Mouse (Mus musculus): ENCODE measurements around the gene Pald1.

Pald1 gene

DNA sequence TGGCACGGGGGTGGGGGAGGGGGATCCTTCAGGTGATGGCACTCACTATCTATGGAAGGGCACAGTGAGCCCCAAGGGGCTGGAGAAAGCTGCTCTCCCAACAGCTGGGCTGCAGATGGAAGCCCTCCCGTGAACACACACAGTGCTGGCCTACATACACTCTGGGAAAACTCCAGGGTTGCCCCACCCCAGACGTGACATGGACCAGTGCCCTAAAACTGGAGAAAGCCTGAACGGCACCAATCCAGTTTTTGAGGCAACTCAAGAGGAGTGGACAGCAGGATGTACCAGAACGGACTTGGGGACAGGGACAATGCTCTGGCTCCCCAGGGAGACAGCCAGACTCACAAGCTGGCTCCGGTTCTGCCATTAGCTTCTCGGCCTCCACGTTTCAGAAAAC lies 58.6 kb downstream of the Pald1 start:
- DNase-seq: no peak

DNA sequence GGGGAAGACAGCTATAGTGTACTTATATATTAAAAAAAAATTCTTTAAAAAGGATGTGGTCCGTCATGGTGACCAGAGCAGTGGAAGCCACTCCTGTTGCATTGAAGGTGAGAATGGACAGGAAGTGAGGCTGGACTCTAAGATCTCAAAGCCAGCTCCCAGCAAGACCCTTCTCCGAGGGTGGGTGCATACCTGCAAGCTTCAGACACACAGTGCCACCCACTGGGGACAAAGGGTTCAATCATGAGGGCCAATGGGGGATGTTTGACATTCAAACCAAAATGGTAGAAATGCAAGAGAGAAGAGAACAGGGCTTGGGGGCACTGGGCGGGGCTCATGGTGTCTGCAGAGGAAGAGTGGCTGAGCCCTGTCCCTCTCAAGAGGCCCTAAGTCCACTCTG lies 64.8 kb downstream of the Pald1 start:
- no peak for DNase-seq

DNA sequence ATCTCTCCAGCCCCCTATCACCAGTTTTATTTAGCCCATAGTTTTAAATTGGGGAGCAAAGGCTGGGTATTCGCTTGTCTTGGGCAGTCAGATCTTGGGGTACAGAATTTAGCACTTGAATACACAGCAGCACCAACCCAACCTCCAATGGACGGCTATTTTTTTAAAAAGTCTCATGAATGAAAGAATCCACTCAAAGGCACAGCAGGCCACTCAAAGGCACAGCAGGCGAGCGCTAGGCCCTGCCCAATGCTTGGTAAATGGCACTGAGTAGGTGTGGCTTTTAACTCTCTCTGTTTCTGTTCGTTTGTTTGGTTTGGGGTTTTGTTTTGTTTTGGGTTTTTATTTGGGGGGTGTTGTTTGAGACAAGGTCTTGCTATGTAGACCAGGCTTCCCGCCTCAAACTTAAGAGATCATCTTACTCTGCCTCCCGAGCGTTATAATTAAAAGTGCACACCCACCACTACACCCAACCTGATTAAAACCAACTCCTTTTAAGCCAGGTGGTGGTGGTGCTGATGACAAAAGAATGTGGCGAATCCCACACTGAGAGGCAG lies 67.9 kb downstream of the Pald1 start:
- DNase-seq: no peak

DNA sequence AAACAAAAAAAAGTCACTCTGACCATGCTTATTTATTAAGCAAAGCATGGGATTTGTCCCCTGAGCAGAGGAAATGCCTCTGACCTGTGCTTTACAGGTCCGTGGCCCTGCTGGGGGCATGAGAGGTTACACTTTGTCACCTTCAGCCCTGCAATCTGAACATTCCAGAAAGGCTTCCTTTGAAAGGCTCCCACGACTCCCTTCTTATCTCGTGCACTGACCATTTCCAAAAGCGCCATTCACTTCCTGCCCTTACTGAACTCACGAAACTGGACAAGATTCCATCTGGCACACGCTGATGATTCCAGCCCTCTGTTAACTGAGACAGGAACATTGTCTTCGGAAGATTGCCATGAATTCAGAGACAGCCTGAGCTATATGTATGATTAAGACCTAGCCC lies 69.6 kb downstream of the Pald1 start:
- no peak for DNase-seq

DNA sequence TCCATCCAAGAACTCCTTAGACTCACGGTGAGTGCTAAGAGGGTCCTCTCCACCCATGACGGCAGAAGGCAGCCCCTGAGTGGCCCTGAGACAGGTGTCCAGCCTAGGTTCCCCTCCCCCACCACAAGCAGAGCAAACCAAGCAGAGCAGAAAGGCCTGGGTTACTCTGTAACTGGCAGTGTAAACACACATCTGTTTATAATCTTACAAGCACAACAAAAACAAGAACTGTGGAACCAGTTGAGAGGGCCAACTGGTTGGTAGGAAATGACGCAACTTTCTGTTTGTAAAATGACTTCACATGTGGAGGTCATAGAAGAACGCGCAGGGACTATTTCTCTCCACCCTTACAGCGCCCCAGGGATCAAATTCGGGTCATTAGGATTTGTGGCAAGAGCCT lies 70.6 kb downstream of the Pald1 start:
- DNase-seq: no peak

DNA sequence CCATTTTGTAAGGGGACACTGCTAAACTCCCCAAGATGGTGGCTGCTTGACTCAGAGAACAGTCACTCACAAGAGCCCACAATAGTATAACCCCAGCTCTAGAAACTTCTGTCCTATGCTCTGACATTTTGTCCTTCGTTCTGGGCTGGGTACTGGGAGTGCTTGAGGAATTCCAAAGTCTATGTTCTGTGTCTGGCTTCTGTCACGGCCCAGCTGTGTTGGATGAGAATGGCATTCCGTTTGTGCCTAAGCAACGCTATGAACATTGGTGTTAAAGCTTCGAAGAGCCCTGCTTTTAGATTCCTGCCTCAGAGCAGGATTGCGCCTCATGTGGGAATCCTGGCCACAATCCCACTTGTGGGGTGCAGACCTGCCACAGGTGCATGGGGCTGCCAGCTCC lies 71.2 kb downstream of the Pald1 start:
- DNase-seq: no peak

DNA sequence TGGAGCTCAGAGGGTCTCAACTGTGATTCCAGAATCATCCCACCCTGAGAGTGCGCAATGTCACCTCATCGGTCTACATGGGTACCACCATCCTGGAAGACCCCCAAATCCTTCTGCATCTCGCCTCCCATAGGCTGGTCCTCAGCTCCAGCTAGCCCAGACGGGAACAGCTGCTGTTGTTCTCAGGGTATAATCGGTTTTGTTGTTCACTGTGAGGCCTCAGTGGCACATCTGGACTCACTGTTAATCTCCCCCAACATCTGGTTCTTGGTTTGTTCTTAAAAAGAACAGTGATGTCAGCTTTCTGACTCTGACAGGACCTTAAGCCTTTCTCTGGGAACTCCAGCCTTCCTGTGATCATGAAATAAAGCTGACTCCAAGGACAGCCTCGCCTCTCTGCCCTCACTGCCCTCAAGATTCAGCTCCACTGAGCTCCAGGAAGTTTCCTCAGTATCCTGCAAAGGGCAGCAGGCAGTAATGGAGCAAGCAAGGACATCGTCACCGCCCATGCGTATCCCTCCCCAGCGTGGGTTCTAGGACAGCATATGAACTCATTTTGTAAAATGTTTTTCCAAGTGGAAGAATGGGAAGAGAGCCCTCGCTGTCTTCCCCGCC lies 74.5 kb downstream of the Pald1 start:
- no peak for DNase-seq

DNA sequence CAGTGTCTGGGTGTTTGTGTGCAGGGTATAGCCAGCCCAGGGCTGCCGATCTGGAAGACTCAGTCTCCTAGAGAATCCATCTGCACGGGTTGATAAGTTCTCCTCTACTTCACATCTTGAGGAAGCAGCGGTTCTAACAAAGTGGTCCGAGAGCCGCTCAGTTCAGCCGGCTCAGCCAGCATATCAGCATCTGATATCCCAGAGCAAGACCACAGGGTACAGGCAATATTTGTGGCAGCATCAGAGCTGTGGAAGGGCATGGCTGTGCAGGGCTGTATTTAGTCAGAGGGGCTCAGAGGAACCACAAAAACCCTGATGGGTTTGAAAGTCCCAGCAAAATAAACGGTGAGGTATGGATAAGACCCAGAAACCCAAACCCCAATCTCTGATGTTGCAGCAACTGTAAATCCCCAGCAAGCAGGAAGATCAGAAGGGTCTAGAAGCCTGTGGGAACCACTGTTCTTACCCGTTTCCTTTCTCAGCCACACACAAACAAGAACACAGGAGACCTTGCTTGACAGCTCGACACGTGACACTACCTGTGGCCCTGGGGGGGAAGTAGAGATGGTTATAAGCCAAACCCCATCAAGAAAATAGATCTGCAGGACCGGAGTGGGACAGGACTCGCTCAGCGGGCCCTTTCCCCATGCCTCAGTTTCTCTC lies 77.3 kb downstream of the Pald1 start:
- DNase-seq: no peak

DNA sequence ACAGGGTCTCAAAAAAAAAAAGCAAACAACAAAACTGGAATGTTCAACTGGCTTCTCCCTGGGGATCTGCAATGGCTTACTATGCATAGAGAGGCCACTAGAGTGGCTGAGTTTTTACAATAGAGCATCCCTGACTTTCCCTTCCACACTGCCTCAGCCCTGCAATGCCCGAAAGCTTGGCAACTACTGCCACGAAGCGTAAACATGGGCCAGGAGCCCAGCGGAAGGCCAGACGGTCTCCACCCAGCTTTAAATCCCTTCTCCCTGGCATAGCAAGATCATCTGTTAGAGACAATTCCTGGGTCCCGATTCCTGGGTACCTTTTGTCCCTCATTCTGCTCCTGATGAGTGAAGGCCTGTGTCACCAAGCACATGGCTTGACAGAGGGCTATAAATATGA lies 79.3 kb downstream of the Pald1 start:
- DNase-seq: no peak

DNA sequence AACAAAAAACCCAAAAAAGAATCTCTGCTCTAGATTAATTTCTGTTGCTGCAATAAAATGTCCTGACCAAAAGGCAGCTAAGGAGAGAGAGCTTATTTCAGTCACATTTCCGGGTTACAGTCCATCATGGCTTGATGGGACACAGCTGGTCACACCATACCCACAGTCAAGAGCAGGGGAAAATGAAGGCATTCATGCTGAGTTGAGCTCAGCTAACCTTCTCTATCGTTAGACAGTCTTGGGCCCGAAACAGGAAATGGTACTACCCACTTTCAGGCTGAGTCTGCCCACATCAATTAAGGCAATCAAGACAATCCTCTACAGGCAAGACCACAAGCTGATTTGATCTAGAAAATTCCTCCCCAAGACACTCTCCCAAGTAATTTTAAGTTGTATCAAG lies 82.3 kb downstream of the Pald1 start:
- no peak for DNase-seq

DNA sequence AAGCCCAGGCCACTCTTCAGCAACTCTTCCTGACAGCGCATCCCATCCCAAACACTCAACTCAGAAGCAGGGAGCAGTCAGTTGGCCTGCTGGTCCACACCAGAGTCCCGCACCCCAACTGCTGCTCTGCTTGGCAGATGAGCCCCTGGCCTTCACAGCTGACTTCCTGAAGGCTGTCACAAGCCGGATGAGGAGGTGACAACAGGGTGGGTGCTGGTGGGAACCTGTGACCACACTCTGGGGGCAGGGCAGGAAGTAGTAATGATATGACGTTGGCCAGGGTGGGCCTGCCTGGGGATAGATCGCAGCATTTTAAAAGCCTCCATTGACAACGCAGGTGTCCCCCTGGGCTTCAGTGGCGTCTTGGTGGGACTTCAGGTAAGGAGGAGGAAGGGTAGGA lies 85.9 kb downstream of the Pald1 start, which contains the start of gene Prf1:
Prf1 (plus strand) TSS at position 357 of the 400 bp plus-strand sequence.
- no peak for DNase-seq

DNA sequence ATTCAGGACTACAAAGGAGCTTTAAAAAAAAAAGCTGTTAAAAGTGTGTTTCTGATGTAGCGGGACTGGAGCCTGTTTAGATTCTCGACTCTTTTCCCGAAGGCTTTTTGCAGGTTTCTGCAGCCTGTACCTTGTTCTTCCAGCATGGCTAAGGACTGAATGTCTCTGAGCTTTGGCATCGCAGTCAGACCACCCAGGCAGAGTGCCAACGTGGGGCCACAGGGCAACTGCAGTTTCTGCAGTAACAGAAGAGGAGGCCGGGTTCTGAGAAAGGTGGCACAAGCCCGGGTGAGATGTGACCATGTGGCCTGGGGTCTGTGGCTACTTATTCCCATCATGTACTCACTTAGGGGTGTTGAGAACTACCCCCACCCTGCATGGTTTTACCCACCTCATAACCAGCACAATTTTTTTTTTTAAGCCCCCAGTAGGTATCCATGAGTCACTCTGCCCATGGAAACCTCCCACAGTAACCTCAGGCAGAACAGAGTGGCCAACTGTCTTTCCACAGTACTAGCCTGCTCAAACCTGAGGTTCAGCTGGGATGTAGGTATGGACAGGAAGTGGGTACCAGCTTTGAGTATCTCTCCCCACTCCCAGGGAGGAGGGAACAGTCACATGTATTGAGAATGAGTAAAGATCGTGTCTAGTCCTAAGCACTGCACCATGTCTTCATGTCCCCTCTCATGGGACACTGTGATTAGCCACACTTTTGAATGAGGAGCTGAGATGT lies 86.5 kb downstream of the Pald1 start:
- no peak for DNase-seq

DNA sequence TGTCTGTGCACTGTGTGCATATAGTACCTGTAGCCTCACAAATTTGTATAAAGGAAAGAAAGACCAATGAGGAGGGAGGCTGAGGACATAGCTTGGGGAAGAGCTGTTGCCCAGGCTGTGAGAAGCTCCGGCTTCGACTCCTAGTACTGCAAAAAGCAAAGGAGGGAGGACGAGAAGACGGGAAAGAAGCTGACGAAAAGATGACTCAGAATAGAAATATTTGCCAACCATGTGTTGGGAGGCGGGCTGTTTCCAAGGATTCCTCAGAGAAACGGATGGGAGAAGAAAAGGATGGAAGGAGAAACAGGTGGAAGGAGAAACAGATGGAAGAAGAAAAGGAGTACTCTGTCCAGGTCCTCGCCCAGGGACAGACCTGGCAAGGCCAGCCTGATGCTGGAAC lies 89.1 kb downstream of the Pald1 start:
- DNase-seq: peak; percentile 30

DNA sequence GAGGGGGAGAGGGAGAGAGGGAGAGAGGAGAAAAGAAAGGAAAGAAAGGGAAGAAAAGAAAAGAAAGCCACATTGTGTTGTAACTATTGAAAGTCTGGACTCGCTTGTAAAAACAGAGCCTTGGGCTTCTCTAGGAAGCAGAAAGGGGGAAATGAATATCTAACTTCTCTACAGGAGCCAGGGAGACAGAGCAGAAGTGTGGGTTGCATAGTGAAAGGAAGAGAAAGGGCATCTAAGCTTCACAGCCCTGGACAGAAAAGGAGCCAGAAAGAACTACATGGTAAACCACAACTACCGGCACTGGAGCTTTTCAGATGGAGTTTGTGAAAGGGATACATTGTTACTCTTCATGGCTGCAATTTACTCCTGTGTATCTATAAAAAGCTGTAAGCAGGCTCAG lies 92.9 kb downstream of the Pald1 start:
- no peak for DNase-seq

DNA sequence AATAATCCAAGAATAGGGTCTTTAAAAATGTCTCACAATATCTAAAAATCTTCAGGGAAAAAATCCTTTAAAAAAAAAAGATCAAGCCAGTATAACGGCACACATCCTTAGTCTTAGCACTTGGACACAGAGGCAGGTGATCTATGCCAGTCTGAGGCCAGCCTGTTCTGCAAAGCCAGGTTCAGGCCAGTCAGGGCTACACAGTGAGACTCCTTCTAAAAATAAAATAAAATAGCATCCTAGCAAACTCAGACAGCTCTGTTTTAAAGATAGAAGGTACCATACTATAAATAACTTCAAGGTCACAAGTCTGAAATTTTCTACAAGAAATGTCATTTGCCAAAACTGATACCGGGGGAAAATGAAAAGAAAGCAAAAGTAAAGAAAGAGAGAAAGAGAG lies 93.3 kb downstream of the Pald1 start:
- DNase-seq: no peak

DNA sequence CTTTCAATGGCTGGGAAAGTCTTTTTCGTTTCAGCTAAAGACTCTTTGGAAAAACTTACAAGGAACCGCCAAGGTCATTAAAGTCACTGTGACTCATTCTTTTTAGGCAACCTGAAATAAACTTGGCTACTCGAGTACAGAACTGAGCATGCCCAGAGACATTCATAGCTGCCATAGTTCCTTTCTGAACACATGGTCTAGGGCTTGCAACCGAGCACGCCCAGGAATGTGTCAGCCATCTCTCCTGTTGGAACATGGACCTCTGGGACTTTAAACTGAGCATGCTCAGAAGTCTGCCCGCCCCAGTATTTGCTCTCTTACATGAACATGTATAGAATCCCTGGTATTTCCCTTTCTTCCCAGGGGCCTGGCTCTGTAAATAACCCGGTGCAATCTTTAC lies 97.1 kb downstream of the Pald1 start:
- no peak for DNase-seq

DNA sequence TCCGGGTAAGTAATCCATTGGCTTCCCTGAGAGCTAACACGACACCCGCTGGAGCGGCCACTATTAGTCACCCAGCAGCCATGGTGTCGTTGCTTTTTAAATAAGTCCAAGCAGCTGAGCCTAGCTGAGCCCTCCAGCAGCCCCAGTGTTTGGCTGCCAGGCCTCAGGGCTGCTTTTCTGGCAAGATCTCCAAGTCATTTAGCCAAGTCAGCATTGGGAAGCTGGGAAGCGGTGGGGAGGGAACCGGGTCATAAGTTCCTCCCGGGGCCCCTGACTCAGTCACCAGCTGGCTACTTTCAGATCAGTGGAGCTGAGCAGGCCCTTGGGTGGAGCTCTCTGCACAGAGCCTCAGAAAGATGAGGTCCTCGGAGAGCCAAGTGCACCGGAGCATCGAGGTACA lies 98.1 kb downstream of the Pald1 start:
- no peak for DNase-seq

DNA sequence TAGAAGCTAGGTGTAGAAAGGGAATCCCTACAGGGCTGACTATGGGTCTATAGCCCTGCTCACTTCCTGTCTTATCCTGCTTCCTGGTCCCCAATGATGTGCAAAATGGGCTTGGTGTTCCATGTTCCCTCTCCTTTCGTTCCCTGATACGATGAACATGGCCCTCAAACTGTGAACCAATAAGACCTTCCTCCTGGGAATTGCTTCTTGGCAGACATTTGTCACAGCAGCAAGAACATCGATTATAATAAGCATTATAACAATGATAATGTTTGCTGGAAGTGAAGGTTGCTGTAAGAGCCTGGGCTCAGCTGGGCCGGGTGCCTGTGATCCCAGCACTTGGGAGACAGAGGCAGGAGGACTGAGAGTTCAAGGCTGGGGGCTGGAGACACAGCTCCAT lies 99.0 kb downstream of the Pald1 start:
- DNase-seq: no peak

DNA sequence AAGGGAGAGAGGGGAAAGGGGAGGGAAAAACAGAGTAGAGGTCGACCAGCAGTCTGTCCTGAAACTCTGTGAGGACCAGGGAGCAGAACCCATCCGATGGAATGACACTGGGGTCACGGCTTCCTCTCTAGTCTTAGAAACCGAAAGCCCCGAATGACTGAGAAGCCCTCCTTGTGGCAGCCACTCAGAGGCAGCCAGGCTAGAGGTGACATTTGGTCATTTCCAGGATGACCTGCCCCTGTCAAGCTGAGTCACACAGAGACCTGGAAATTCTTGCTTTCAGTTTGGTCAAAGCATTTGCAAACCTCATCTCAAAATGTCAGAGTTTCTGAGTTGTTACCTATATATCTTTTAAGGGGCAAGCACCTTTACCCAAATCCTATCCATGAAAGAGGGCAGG lies 102.2 kb downstream of the Pald1 start:
- DNase-seq: no peak

DNA sequence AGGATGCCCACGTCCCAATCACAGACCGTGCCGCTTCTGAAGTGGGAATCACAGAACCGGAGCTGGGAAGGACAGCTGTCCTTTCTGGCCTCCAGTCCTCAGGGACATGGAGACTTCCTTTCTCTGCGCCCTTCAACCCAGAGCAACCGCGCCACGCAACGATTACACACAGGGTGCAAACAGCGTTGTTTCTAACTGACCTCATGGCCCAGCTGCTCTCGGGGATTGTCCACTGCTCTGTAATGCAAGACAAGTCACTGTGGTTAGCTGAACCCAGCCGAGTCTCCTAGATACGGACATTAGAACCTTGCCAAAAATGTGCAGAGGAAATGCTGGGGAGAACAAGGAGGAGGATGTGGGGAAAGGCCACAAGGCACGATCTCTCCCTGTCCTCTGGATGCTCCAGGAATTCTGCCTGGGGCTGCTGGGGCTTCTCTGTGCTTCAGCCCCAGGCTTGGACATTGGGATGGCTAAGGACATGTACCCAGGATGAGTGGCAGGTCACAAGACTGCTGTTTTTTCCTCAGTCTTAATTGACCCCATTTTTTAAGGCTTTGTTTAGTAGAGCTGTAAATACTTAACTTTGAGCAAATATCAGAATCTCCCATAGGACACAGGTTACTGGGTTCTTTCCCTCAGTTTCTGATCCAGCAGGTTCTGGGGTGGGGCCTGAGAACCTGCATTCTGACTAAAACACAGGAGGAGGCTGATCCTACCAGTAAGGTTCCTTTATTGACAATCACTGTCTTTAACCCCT lies 105.2 kb downstream of the Pald1 start:
- DNase-seq: no peak

DNA sequence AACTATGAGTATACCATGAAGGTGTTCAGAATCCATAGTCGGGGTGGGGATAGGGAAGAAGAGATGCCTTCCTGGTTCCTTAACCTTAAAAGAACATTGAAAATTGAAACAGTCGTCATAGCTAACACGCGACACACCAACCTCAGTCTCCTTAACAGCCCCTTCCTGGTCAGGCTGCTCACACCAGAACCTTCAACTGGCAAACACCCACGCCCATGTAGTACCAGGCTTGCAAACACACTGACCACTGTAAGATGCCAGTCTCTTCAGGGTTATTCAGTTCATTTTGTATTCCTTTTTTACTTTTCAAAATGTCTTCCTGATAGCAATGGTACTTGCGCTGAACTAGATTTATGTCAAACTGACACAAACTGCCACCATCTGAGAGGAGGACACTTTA lies 106.3 kb downstream of the Pald1 start:
- DNase-seq: no peak

DNA sequence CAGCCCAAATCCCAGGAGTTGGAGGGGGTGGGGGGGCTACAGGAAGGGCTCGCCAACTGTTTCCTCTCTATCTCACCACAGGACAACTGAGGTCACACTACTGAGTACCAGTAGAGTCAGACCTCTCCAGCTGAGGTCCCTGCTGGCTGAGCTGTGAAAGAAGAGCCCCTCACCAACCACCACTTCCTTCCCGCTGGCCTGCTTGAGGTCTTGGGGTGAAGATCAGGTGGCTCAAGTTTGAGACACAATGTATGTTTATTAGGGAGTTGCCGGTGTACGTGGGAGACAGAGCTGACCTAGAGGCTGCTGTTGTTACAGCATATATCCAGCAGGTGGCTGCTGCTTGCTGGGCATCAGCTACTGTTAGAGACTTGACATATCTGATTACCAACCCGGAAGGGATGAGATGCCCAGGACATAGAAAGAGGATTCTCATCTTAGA lies 107.6 kb downstream of the Pald1 start:
- DNase-seq: no peak

DNA sequence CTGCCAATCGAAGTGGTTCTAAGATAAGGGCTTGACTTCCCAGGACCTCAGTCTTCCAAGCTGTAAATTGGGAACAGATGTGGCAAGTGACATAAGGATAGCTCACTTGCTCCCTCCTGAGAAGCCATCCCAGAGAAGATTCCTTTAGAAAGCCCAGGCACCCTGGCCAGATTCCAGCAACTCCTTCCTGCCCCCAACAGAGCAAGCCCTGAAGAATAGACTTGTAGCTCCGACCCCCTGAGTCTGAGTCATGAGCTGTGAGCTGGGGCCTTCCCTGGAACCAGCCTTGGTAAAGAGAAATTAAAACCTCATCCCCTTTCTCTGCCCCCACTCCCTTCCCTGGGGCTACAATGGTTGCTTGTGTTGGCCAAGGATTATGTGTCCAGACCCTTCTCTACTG lies 108.8 kb downstream of the Pald1 start:
- no peak for DNase-seq

Measured in layer of hippocampus, adult 9-11 months (tissue).